7 mouse cellular contexts compared by ENCODE assay signal in genomic region chr1:136232986-136233790, GRCm38 (mm10). TPM values are rescaled to one million over a fixed set of nuclear protein-coding genes. Genes with fewer than 3 reads are reported as not detected.
DNase-seq lines count a peak whose midpoint lies in the region; ATAC-seq and TF ChIP-seq lines count a peak whose summit lies in the region.

No protein-coding gene starts in this region.

- H3K27ac ChIP-seq in lung, embryonic 16.5 days (ENCODE audit: low read length): peak overlapping the region; percentile 84
- H3K27ac ChIP-seq in embryonic facial prominence, embryonic 15.5 days (replicated peaks): 0 out of 2 replicates have a peak overlapping the region, but pooled peaks have one; percentile 17
- H3K27ac ChIP-seq in liver, embryonic 12.5 days: no peak overlapping the region
- peak overlapping the region; percentile 81 for H3K27ac ChIP-seq in stomach, postnatal 0 days (replicated peaks)

- no peak for DNase-seq in lung, postnatal 25 days (ENCODE audit: low spot score)
- DNase-seq in stomach, postnatal 0 days (ENCODE audit: low spot score): peak; percentile 63
- no peak for DNase-seq in gastrocnemius, postnatal 10 days
- no peak for DNase-seq in left cerebral cortex, postnatal 14 days (ENCODE audit: low spot score in 2 of 2)

- no peak for TF ChIP-seq EP300 in stomach, postnatal 0 days (optimal IDR thresholded peaks at IDR 0.05)

- H3K4me1 ChIP-seq in lung, embryonic 16.5 days (replicated peaks; ENCODE audit: control insufficient read depth, insufficient read depth, low read length): peaks cover 30% of the 10 kb centered on the region
- peaks cover 62% of the 10 kb centered on the region for H3K4me1 ChIP-seq in embryonic facial prominence, embryonic 15.5 days
- H3K4me1 ChIP-seq in liver, embryonic 12.5 days: peaks cover 44% of the 10 kb centered on the region
- no peaks in the 10 kb centered on the region; the same call in 1 of the 2 replicates for H3K4me1 ChIP-seq in stomach, postnatal 0 days (replicated peaks; ENCODE audit: control insufficient read depth, insufficient read depth)

- H3K27me3 ChIP-seq in lung, embryonic 16.5 days (ENCODE audit: control insufficient read depth, insufficient read depth, low read depth, low read length): no peaks in the 10 kb centered on the region
- H3K27me3 ChIP-seq in embryonic facial prominence, embryonic 15.5 days: no peaks in the 10 kb centered on the region
- peaks cover 95% of the 10 kb centered on the region for H3K27me3 ChIP-seq in liver, embryonic 12.5 days (replicated peaks)
- no peaks in the 10 kb centered on the region for H3K27me3 ChIP-seq in stomach, postnatal 0 days (ENCODE audit: control insufficient read depth, insufficient read depth, low read length)

- H3K36me3 ChIP-seq in lung, embryonic 16.5 days (ENCODE audit: control insufficient read depth, insufficient read depth, low read length): no peaks in the 10 kb centered on the region
- H3K36me3 ChIP-seq in embryonic facial prominence, embryonic 15.5 days: no peaks in the 10 kb centered on the region
- H3K36me3 ChIP-seq in liver, embryonic 12.5 days: no peaks in the 10 kb centered on the region
- no peaks in the 10 kb centered on the region for H3K36me3 ChIP-seq in stomach, postnatal 0 days (ENCODE audit: control insufficient read depth, insufficient read depth, low read length)

- no peak for ATAC-seq in lung, embryonic 16.5 days (ENCODE audit: low read depth)
- ATAC-seq in embryonic facial prominence, embryonic 15.5 days (ENCODE audit: insufficient number of reproducible peaks, low FRiP score, low TSS enrichment, low read depth): no peak
- ATAC-seq in liver, embryonic 12.5 days: no peak
- no peak for ATAC-seq in stomach, postnatal 0 days (ENCODE audit: low FRiP score, low TSS enrichment)

- peak overlapping the region; percentile 52 for H3K4me3 ChIP-seq in lung, embryonic 16.5 days (ENCODE audit: low read length)
- H3K4me3 ChIP-seq in embryonic facial prominence, embryonic 15.5 days (replicated peaks): peak overlapping the region; percentile 61
- H3K4me3 ChIP-seq in liver, embryonic 12.5 days: peak overlapping the region; percentile 54
- peak overlapping the region; percentile 55 for H3K4me3 ChIP-seq in stomach, postnatal 0 days (ENCODE audit: low read depth, low read length)

- H3K4me2 ChIP-seq in lung, embryonic 16.5 days (ENCODE audit: low read depth, low read length): peak overlapping the region; percentile 75
- H3K4me2 ChIP-seq in embryonic facial prominence, embryonic 15.5 days (replicated peaks): peak overlapping the region; percentile 91
- peak overlapping the region; percentile 70 for H3K4me2 ChIP-seq in liver, embryonic 12.5 days
- peak overlapping the region; percentile 93 for H3K4me2 ChIP-seq in stomach, postnatal 0 days (replicated peaks; ENCODE audit: low read depth)

- WGBS in lung, embryonic 16.5 days: 2% methylated on average over 23 of the region's 23 CpGs
- 2% methylated on average over 23 of the region's 23 CpGs for WGBS in embryonic facial prominence, embryonic 15.5 days
- 5% methylated on average over 23 of the region's 23 CpGs for WGBS in liver, embryonic 12.5 days (ENCODE audit: insufficient replicate concordance)
- WGBS in stomach, postnatal 0 days: 7% methylated on average over 23 of the region's 23 CpGs

- H3K9me3 ChIP-seq in lung, embryonic 16.5 days (ENCODE audit: control insufficient read depth, low read length): no peaks in the 10 kb centered on the region
- H3K9me3 ChIP-seq in embryonic facial prominence, embryonic 15.5 days (replicated peaks): no peaks in the 10 kb centered on the region
- no peaks in the 10 kb centered on the region for H3K9me3 ChIP-seq in liver, embryonic 12.5 days (replicated peaks)
- H3K9me3 ChIP-seq in stomach, postnatal 0 days (ENCODE audit: control insufficient read depth, low read length): no peaks in the 10 kb centered on the region

- peak overlapping the region; percentile 70 for H3K9ac ChIP-seq in lung, embryonic 16.5 days (ENCODE audit: low read length)
- H3K9ac ChIP-seq in embryonic facial prominence, embryonic 15.5 days: peak overlapping the region; percentile 35; the same call in 1 of the 2 replicates
- no peak overlapping the region for H3K9ac ChIP-seq in liver, embryonic 12.5 days
- peak overlapping the region; percentile 64 for H3K9ac ChIP-seq in stomach, postnatal 0 days (ENCODE audit: low read length)

- TF ChIP-seq CTCF in stomach, postnatal 0 days (IDR thresholded peaks at IDR 0.05; ENCODE audit: low read depth): no peak

- intact Hi-C loops in left cerebral cortex, postnatal 14 days (cut with DNase I): no loop called here

RNA-seq across cellular contexts. Expression of gene Inava, which starts 0.9 kb away (rescaled TPM):
- 15.2 and 15.3 TPM in 2 replicates for polyA plus RNA-seq in lung, embryonic 16.5 days (2015; fragmentation: Nextera tagmentation; extraction: Ambion mirVana)
- 16.6 and 19.4 TPM in 2 replicates for polyA plus RNA-seq in embryonic facial prominence, embryonic 15.5 days (2015; fragmentation: Nextera tagmentation; extraction: Ambion mirVana)
- polyA plus RNA-seq in liver, embryonic 12.5 days (2016; fragmentation: Nextera tagmentation; extraction: Ambion mirVana): 0.67 and 1.0 TPM in 2 replicates
- 32.0 and 35.7 TPM in 2 replicates for polyA plus RNA-seq in stomach, postnatal 0 days (2015; fragmentation: Nextera tagmentation; extraction: Ambion mirVana)
- under 1 TPM in 1 of 2 experiments, not detected in 1; 0.28 TPM for total RNA-seq in gastrocnemius, postnatal 10 days (2021)
- total RNA-seq in left cerebral cortex, postnatal 14 days (2021): 1 to 10 TPM; 3.6 to 4.1 TPM

RNA-seq across cellular contexts. Expression of gene Mroh3, which starts 20.6 kb away (rescaled TPM):
- polyA plus RNA-seq in lung, embryonic 16.5 days (2015; fragmentation: Nextera tagmentation; extraction: Ambion mirVana): 0.24 TPM in 1 of 2 replicates, not detected in the other
- polyA plus RNA-seq in embryonic facial prominence, embryonic 15.5 days (2015; fragmentation: Nextera tagmentation; extraction: Ambion mirVana): 0.32 TPM in 1 of 2 replicates, not detected in the other
- not detected in 2 replicates for polyA plus RNA-seq in liver, embryonic 12.5 days (2016; fragmentation: Nextera tagmentation; extraction: Ambion mirVana)
- 0.34 and 0.78 TPM in 2 replicates for polyA plus RNA-seq in stomach, postnatal 0 days (2015; fragmentation: Nextera tagmentation; extraction: Ambion mirVana)
- not detected for total RNA-seq in gastrocnemius, postnatal 10 days (2021)
- total RNA-seq in left cerebral cortex, postnatal 14 days (2021): 1 to 10 TPM; 1.1 to 2.2 TPM

RNA-seq across cellular contexts. Expression of gene Gpr25, which starts 27.5 kb away (rescaled TPM):
- not detected in 2 replicates for polyA plus RNA-seq in lung, embryonic 16.5 days (2015; fragmentation: Nextera tagmentation; extraction: Ambion mirVana)
- not detected in 2 replicates for polyA plus RNA-seq in embryonic facial prominence, embryonic 15.5 days (2015; fragmentation: Nextera tagmentation; extraction: Ambion mirVana)
- polyA plus RNA-seq in liver, embryonic 12.5 days (2016; fragmentation: Nextera tagmentation; extraction: Ambion mirVana): not detected in 2 replicates
- polyA plus RNA-seq in stomach, postnatal 0 days (2015; fragmentation: Nextera tagmentation; extraction: Ambion mirVana): 0.12 TPM in 1 of 2 replicates, not detected in the other
- not detected for total RNA-seq in gastrocnemius, postnatal 10 days (2021)
- total RNA-seq in left cerebral cortex, postnatal 14 days (2021): 1 to 10 TPM; 5.9 to 9.5 TPM
